ENCODE assay signal across 21 mouse cellular contexts in the genomic region with DNA sequence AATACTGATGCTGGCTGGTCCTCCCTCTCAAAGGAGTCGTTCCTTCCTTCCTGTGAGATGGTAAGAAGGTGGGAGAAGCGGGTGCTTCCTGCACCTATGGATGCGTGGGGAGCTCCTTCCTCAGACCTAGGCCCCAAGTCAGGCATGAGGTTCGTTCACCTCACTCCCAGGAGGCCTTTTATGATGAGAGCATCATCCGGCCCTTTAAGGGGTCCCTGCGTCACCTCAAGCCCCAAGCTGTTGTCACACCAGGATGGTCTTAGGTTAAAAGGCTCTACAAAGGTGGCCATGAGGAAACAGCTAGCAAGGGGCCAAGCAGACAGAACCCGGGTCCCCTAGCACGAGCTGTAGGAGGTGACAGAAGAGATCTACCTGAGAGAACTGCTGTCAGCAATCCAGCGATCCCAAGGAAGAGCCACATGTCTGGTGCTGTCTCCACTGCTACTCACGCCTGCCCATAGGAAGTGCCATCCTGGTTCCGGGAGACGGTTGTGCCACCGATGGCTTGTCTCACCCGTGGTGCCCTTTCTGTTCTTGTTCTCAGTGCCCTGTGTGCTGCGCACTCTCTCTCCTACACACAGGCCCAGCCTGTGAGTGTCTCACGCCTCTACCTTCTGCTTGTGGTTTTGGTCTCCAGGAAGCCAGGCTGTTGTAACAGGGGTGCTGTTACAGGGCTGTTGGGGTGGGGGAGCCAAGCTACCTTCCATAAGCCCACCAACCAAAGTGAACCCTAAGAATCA. TPM values are rescaled to one million over a fixed set of nuclear protein-coding genes. Genes with fewer than 3 reads are reported as not detected.
DNase-seq lines count a peak whose midpoint lies in the region; ATAC-seq and TF ChIP-seq lines count a peak whose summit lies in the region.
"Had no signal": no experiment of that assay in that cellular context is flagged by ENCODE, and none has a peak within 500 bp of the region (broad histone marks: within the 10 kb centered on the region; RNA-seq: fewer than 3 reads in every experiment).

A gene (minus strand): TSS at position 623 of the 740 bp plus-strand sequence.

- ATAC-seq in inflammation-experienced regulatory T-cells, adult 6 months, result peak; percentile 80
- ATAC-seq in monocyte, adult 5-6 weeks (replicated peaks; ENCODE audit: insufficient number of reproducible peaks, low FRiP score, low TSS enrichment, poor library complexity, severe bottlenecking), result no peak
- ATAC-seq in hindbrain, embryonic 16.5 days, result no peak
- ATAC-seq: forebrain, embryonic 14.5 days; intestine, embryonic 15.5 days; liver, embryonic 12.5 days had no signal

- H3K27ac ChIP-seq in spleen, adult 2 months (ENCODE audit: insufficient read depth, low read length), result peak within 1 kb of the TSS; percentile 82
- H3K27ac ChIP-seq in thymus, adult 2 months (ENCODE audit: control insufficient read depth, insufficient read depth, low read length), result peak within 1 kb of the TSS; percentile 92
- H3K27ac ChIP-seq in hindbrain, embryonic 16.5 days (ENCODE audit: low read depth, low read length), result no peak within 1 kb of the TSS
- H3K27ac ChIP-seq in embryonic facial prominence, embryonic 10.5 days (replicated peaks), result no peak within 1 kb of the TSS; the same call in 1 of the 2 replicates
- H3K27ac ChIP-seq: heart, embryonic 13.5 days; hindbrain, embryonic 10.5 days; intestine, embryonic 15.5 days; kidney, postnatal 0 days; liver, embryonic 12.5 days; neural tube, embryonic 13.5 days had no signal

- H3K4me1 ChIP-seq in spleen, adult 2 months (ENCODE audit: control insufficient read depth, insufficient read depth, insufficient read length), result peaks cover 3% of the 10 kb centered on the region; the same call in 1 of the 2 replicates
- peaks cover 35% of the 10 kb centered on the region for H3K4me1 ChIP-seq in thymus, adult 2 months (replicated peaks; ENCODE audit: control insufficient read depth, insufficient read depth, low read length)
- no peaks in the 10 kb centered on the region for H3K4me1 ChIP-seq in hindbrain, embryonic 16.5 days (ENCODE audit: control insufficient read depth, insufficient read depth, low read depth, low read length)
- no peaks in the 10 kb centered on the region for H3K4me1 ChIP-seq in embryonic facial prominence, embryonic 10.5 days
- H3K4me1 ChIP-seq: intestine, embryonic 15.5 days; liver, embryonic 12.5 days; neural tube, embryonic 13.5 days had no signal

- no peaks in the 10 kb centered on the region for H3K36me3 ChIP-seq in spleen, adult 2 months (ENCODE audit: control insufficient read depth, insufficient read depth, low read length)
- H3K36me3 ChIP-seq in thymus, adult 2 months (ENCODE audit: control insufficient read depth, insufficient read depth, low read length), result no peaks in the 10 kb centered on the region
- H3K36me3 ChIP-seq in hindbrain, embryonic 16.5 days (ENCODE audit: control insufficient read depth, insufficient read depth, low read length), result no peaks in the 10 kb centered on the region
- H3K36me3 ChIP-seq in embryonic facial prominence, embryonic 10.5 days (replicated peaks), result no peaks in the 10 kb centered on the region
- H3K36me3 ChIP-seq: heart, embryonic 13.5 days; hindbrain, embryonic 10.5 days; intestine, embryonic 15.5 days; liver, embryonic 12.5 days; neural tube, embryonic 13.5 days had no signal

- H3K9ac ChIP-seq in hindbrain, embryonic 16.5 days (ENCODE audit: low read depth, low read length), result no peak within 1 kb of the TSS
- H3K9ac ChIP-seq: heart, embryonic 13.5 days; intestine, embryonic 15.5 days; liver, embryonic 12.5 days; neural tube, embryonic 13.5 days had no signal

- peak; percentile 48 for TF ChIP-seq POLR2A in spleen, adult 2 months (IDR thresholded peaks at IDR 0.05; ENCODE audit: low read depth, low read length)
- peak; percentile 90 for TF ChIP-seq POLR2A in thymus, adult 2 months (IDR thresholded peaks at IDR 0.05; ENCODE audit: control insufficient read depth, extremely low read depth, insufficient read depth, low read length, poor library complexity)

- WGBS in spleen, adult 2 months, result 49% methylated on average over 16 of the region's 16 CpGs
- 24% methylated on average over 16 of the region's 16 CpGs for WGBS in thymus, adult 2 months
- WGBS in hindbrain, embryonic 16.5 days, result 92% methylated on average over 16 of the region's 16 CpGs
- WGBS in embryonic facial prominence, embryonic 10.5 days, result 87% methylated on average over 16 of the region's 16 CpGs

- DNase-seq in spleen, adult 2 months (ENCODE audit: low read depth in 1 of 2, low spot score in 2 of 2), result peak in 1 of 2 experiments; percentile 22
- no peak for DNase-seq in spleen, adult 18-20 months
- DNase-seq in thymus, adult 2 months, result peak; percentile 76
- DNase-seq in cerebellum, adult 11-12 months, result no peak
- DNase-seq in embryonic facial prominence, embryonic 10.5 days (ENCODE audit: low spot score), result no peak
- DNase-seq: cerebellum, postnatal 14 days; right cerebral cortex, postnatal 25 days had no signal

- TF ChIP-seq CTCF in spleen, adult 2 months (IDR thresholded peaks at IDR 0.05; ENCODE audit: extremely low read depth, insufficient read depth, insufficient read length, insufficient replicate concordance), result no peak
- 0 out of 2 replicates have a peak, but pooled peaks have one; percentile 22 for TF ChIP-seq CTCF in thymus, adult 2 months (IDR thresholded peaks at IDR 0.05; ENCODE audit: borderline replicate concordance, control insufficient read depth, extremely low read depth, insufficient read depth, low read length, poor library complexity)

- H3K4me3 ChIP-seq in spleen, adult 2 months (ENCODE audit: extremely low read depth, insufficient read depth, insufficient read length), result peak within 1 kb of the TSS; percentile 52
- peak within 1 kb of the TSS; percentile 74 for H3K4me3 ChIP-seq in thymus, adult 2 months (ENCODE audit: control insufficient read depth, insufficient read depth, low read length)
- H3K4me3 ChIP-seq in hindbrain, embryonic 16.5 days (ENCODE audit: low read length), result no peak within 1 kb of the TSS
- H3K4me3 ChIP-seq in embryonic facial prominence, embryonic 10.5 days, result no peak within 1 kb of the TSS
- H3K4me3 ChIP-seq: erythroblast, embryonic 14.5 days; heart, embryonic 13.5 days; hindbrain, embryonic 10.5 days; intestine, embryonic 15.5 days; liver, embryonic 12.5 days; neural tube, embryonic 13.5 days had no signal

- no peaks in the 10 kb centered on the region for H3K9me3 ChIP-seq in hindbrain, embryonic 16.5 days (ENCODE audit: control insufficient read depth, low read length)
- H3K9me3 ChIP-seq in embryonic facial prominence, embryonic 10.5 days, result no peaks in the 10 kb centered on the region
- H3K9me3 ChIP-seq: heart, embryonic 13.5 days; hindbrain, embryonic 10.5 days; intestine, embryonic 15.5 days; liver, embryonic 12.5 days; neural tube, embryonic 13.5 days had no signal

- no peaks in the 10 kb centered on the region for H3K27me3 ChIP-seq in spleen, adult 2 months (ENCODE audit: control insufficient read depth, insufficient read depth, low read length)
- H3K27me3 ChIP-seq in thymus, adult 2 months (ENCODE audit: control insufficient read depth, insufficient read depth, low read length), result no peaks in the 10 kb centered on the region
- no peaks in the 10 kb centered on the region for H3K27me3 ChIP-seq in hindbrain, embryonic 16.5 days (replicated peaks; ENCODE audit: control insufficient read depth, insufficient read depth, low read length)
- H3K27me3 ChIP-seq in embryonic facial prominence, embryonic 10.5 days (replicated peaks; ENCODE audit: low read depth, poor library complexity, severe bottlenecking), result no peaks in the 10 kb centered on the region; the same call in 1 of the 2 replicates
- H3K27me3 ChIP-seq: heart, embryonic 13.5 days; intestine, embryonic 15.5 days; liver, embryonic 12.5 days; neural tube, embryonic 13.5 days had no signal

- H3K4me2 ChIP-seq in hindbrain, embryonic 16.5 days (ENCODE audit: low read length), result no peak within 1 kb of the TSS
- H3K4me2 ChIP-seq: heart, embryonic 13.5 days; intestine, embryonic 15.5 days; liver, embryonic 12.5 days; neural tube, embryonic 13.5 days had no signal

RNA-seq across cellular contexts. Expression of the gene that starts here (rescaled TPM):
- 41.0 and 47.0 TPM in 2 replicates for polyA plus RNA-seq in spleen, adult 2 months (2012; rRNA removed)
- polyA plus RNA-seq in inflammation-experienced regulatory T-cells, adult 6 months (2017; shearing (Covaris generic)), result 100 to 1,000 TPM; 356 to 569 (median 520) TPM
- 317 and 321 TPM in 2 replicates for polyA plus RNA-seq in thymus, adult 2 months (2012; rRNA removed)
- 1.8 to 3.3 TPM (median 2.2 TPM) in 3 replicates for total RNA-seq in monocyte, adult 5-6 weeks (2017)
- not detected in 2 replicates for polyA plus RNA-seq in hindbrain, embryonic 16.5 days (2015; fragmentation: Nextera tagmentation; extraction: Ambion mirVana)
- polyA plus RNA-seq in embryonic facial prominence, embryonic 10.5 days (2016; fragmentation: Nextera tagmentation; extraction: Ambion mirVana), result 0.09 and 0.15 TPM in 2 replicates
- total RNA-seq: midbrain, postnatal 0 days had no signal
- polyA plus RNA-seq: embryonic facial prominence, embryonic 11.5 days; erythroblast, embryonic 14.5 days; forebrain, embryonic 14.5 days; hindbrain, embryonic 10.5 days; kidney, postnatal 0 days; liver, embryonic 12.5 days; neural tube, embryonic 13.5 days; testis, adult 2 months had no signal

Comparison
In these comparisons a context has a peak if more than half of its experiments do, and no peak if none do; other contexts are left out.
1. RNA of the gene that starts here (polyA plus RNA-seq): 356 to 569 TPM in inflammation-experienced regulatory T-cells, adult 6 months, 317 to 321 TPM in thymus, adult 2 months and 41.0 to 47.0 TPM in spleen, adult 2 months; 0.09 to 0.15 TPM in embryonic facial prominence, embryonic 10.5 days and not detected in hindbrain, embryonic 16.5 days; every median in the first group is over 10 times any median in the second.
2. H3K27ac ChIP-seq: peak in spleen, adult 2 months (single experiment) and thymus, adult 2 months (single experiment); none in hindbrain, embryonic 16.5 days (single experiment) and embryonic facial prominence, embryonic 10.5 days (single experiment).
3. H3K4me3 ChIP-seq: peak in spleen, adult 2 months (single experiment) and thymus, adult 2 months (single experiment); none in hindbrain, embryonic 16.5 days (single experiment) and embryonic facial prominence, embryonic 10.5 days (single experiment).